Mouse (Mus musculus) midbrain, embryonic 10.5 days (tissue): ENCODE measurements around the gene Myrfl. TPM values are rescaled to one million over a fixed set of nuclear protein-coding genes. Genes with fewer than 3 reads are reported as not detected.

Source experiments
- DNase-seq: peaks from one replicate; pipeline ENCODE4 v3.0.0-alpha.2; 2017; ENCODE audit warnings: low spot score
- H3K27ac ChIP-seq: fragments of 300-500 bp; sonication (generic); replicated peaks from 2 replicates; pipeline ENCODE4 v1.5.1; 2016; ENCODE audit warnings: mild to moderate bottlenecking
- H3K27me3 ChIP-seq: fragments of 300-500 bp; sonication (generic); 2 replicates; pipeline ENCODE4 v1.6.1; 2016; ENCODE audit warnings: low read depth, mild to moderate bottlenecking; ENCODE audit not compliant: poor library complexity, severe bottlenecking
- H3K36me3 ChIP-seq: fragments of 300-500 bp; sonication (generic); 2 replicates; pipeline ENCODE4 v1.6.1; 2016; ENCODE audit warnings: mild to moderate bottlenecking, moderate library complexity
- H3K4me1 ChIP-seq: fragments of 300-500 bp; sonication (generic); 2 replicates; pipeline ENCODE4 v1.6.1; 2016
- H3K4me3 ChIP-seq: fragments of 300-500 bp; sonication (generic); 2 replicates; pipeline ENCODE4 v1.5.1; 2016; ENCODE audit warnings: mild to moderate bottlenecking, moderate library complexity
- H3K9me3 ChIP-seq: fragments of 300-500 bp; sonication (generic); replicated peaks from 2 replicates; pipeline ENCODE4 v1.6.1; 2016; ENCODE audit warnings: mild to moderate bottlenecking
- WGBS: fragments of 180-500 bp; shearing (Covaris S2); methylation state at CpG from one replicate; pipeline ENCODE4 v1.1.7; 2016; 5-methylcytosine and 5-hydroxymethylcytosine counted together
- polyA plus RNA-seq: library from polyadenylated mRNA; unstranded; fragments of >200 nt; fragmentation: Nextera tagmentation; extraction: Ambion mirVana; gene quantifications from 2 replicates; pipeline ENCODE4 v1.2.1, GENCODE M21; 2016

The Myrfl gene
- polyA plus RNA-seq, 1 experiment from 2014 or later, result 0.06 TPM

GRCm38 (mm10) chr10:116904503-116904908 is 7.8 kb upstream of the Myrfl start:
- Histone ChIP-seq H3K27ac (no peak overlapping the region), H3K9me3 (no peaks in the 10 kb centered on the region), H3K4me3 (no peak overlapping the region), H3K36me3 (peaks cover 61% of the 10 kb centered on the region), H3K4me1 (no peaks in the 10 kb centered on the region), H3K27me3 (no peaks in the 10 kb centered on the region)
- DNase-seq, result no peak
- 90% methylated on average over 10 of the region's 10 CpGs for WGBS

- Histone ChIP-seq H3K4me1 (no peaks in the 10 kb centered on the region), H3K27ac (no peak overlapping the region), H3K9me3 (no peaks in the 10 kb centered on the region), H3K36me3 (no peaks in the 10 kb centered on the region), H3K27me3 (no peaks in the 10 kb centered on the region), H3K4me3 (no peak overlapping the region)
- DNase-seq, result no peak
- WGBS, result 91% methylated on average over 12 of the region's 12 CpGs
Measured at GRCm38 (mm10) chr10:116895108-116895833, 1.4 kb downstream of the Myrfl start.

- Histone ChIP-seq H3K4me3 (no peak overlapping the region), H3K27me3 (no peaks in the 10 kb centered on the region)
- WGBS, result 89% methylated on average over 6 of the region's 6 CpGs
Measured at GRCm38 (mm10) chr10:116894540-116894939, 2.2 kb downstream of the Myrfl start.

GRCm38 (mm10) chr10:116893753-116894152 is 3.0 kb downstream of the Myrfl start:
- DNase-seq, result no peak
- Histone ChIP-seq H3K4me1 (no peaks in the 10 kb centered on the region), H3K27ac (no peak overlapping the region), H3K4me3 (no peak overlapping the region), H3K27me3 (no peaks in the 10 kb centered on the region), H3K36me3 (no peaks in the 10 kb centered on the region), H3K9me3 (no peaks in the 10 kb centered on the region)
- WGBS, result 26% methylated on average over 3 of the region's 3 CpGs

More at GRCm38 (mm10) chr10:116894540-116894939, 2.2 kb downstream of the Myrfl start:
- DNase-seq, result no peak
- Histone ChIP-seq H3K4me1 (no peaks in the 10 kb centered on the region), H3K9me3 (no peaks in the 10 kb centered on the region), H3K36me3 (no peaks in the 10 kb centered on the region), H3K27ac (no peak overlapping the region)

GRCm38 (mm10) chr10:116890587-116890986 is 6.1 kb downstream of the Myrfl start:
- Histone ChIP-seq H3K27ac (no peak overlapping the region), H3K27me3 (no peaks in the 10 kb centered on the region), H3K36me3 (no peaks in the 10 kb centered on the region), H3K4me1 (no peaks in the 10 kb centered on the region), H3K9me3 (no peaks in the 10 kb centered on the region), H3K4me3 (no peak overlapping the region)
- WGBS, result 51% methylated on average over 5 of the region's 5 CpGs
- no peak for DNase-seq

- H3K4me3 ChIP-seq, result no peak overlapping the region
- H3K27ac ChIP-seq, result no peak overlapping the region
- no peaks in the 10 kb centered on the region for H3K27me3 ChIP-seq
- WGBS, result 90% methylated on average over 3 of the region's 3 CpGs
- H3K4me1 ChIP-seq, result no peaks in the 10 kb centered on the region
- H3K36me3 ChIP-seq, result no peaks in the 10 kb centered on the region
- no peaks in the 10 kb centered on the region for H3K9me3 ChIP-seq
- no peak for DNase-seq
Measured at GRCm38 (mm10) chr10:116884552-116884951, 12.2 kb downstream of the Myrfl start.

- Histone ChIP-seq H3K4me1 (no peaks in the 10 kb centered on the region), H3K27me3 (no peaks in the 10 kb centered on the region), H3K36me3 (no peaks in the 10 kb centered on the region), H3K9me3 (no peaks in the 10 kb centered on the region), H3K4me3 (no peak overlapping the region), H3K27ac (no peak overlapping the region)
- DNase-seq, result no peak
- 76% methylated on average over 5 of the region's 5 CpGs for WGBS
Measured at GRCm38 (mm10) chr10:116883531-116883930, 13.2 kb downstream of the Myrfl start.

- Histone ChIP-seq H3K4me1 (no peaks in the 10 kb centered on the region), H3K9me3 (no peaks in the 10 kb centered on the region), H3K27ac (no peak overlapping the region), H3K4me3 (no peak overlapping the region), H3K36me3 (no peaks in the 10 kb centered on the region), H3K27me3 (no peaks in the 10 kb centered on the region)
- WGBS, result 87% methylated on average over 4 of the region's 4 CpGs
- DNase-seq, result no peak
Measured at GRCm38 (mm10) chr10:116877436-116877835, 19.3 kb downstream of the Myrfl start.

- Histone ChIP-seq H3K27ac (no peak overlapping the region), H3K4me1 (no peaks in the 10 kb centered on the region), H3K27me3 (no peaks in the 10 kb centered on the region), H3K4me3 (no peak overlapping the region), H3K36me3 (no peaks in the 10 kb centered on the region), H3K9me3 (no peaks in the 10 kb centered on the region)
- 89% methylated on average over 9 of the region's 9 CpGs for WGBS
- no peak for DNase-seq
Measured at GRCm38 (mm10) chr10:116874490-116874889, 22.2 kb downstream of the Myrfl start.

- Histone ChIP-seq H3K27ac (no peak overlapping the region), H3K9me3 (no peaks in the 10 kb centered on the region), H3K27me3 (no peaks in the 10 kb centered on the region), H3K36me3 (no peaks in the 10 kb centered on the region), H3K4me1 (no peaks in the 10 kb centered on the region), H3K4me3 (no peak overlapping the region)
- 81% methylated on average over 14 of the region's 14 CpGs for WGBS
- DNase-seq, result no peak
Measured at GRCm38 (mm10) chr10:116872016-116872410, 24.7 kb downstream of the Myrfl start.

- WGBS, result 92% methylated on average over 12 of the region's 12 CpGs
- no peaks in the 10 kb centered on the region for H3K9me3 ChIP-seq
- no peak for DNase-seq
- no peaks in the 10 kb centered on the region for H3K4me1 ChIP-seq
- no peak overlapping the region for H3K4me3 ChIP-seq
- H3K27ac ChIP-seq, result no peak overlapping the region
- H3K36me3 ChIP-seq, result no peaks in the 10 kb centered on the region
- no peaks in the 10 kb centered on the region for H3K27me3 ChIP-seq
Measured at GRCm38 (mm10) chr10:116871329-116872015, 25.2 kb downstream of the Myrfl start.

- Histone ChIP-seq H3K27me3 (no peaks in the 10 kb centered on the region), H3K4me3 (no peak overlapping the region), H3K4me1 (no peaks in the 10 kb centered on the region), H3K9me3 (no peaks in the 10 kb centered on the region), H3K36me3 (no peaks in the 10 kb centered on the region), H3K27ac (no peak overlapping the region)
- no peak for DNase-seq
- 87% methylated on average over 6 of the region's 6 CpGs for WGBS
Measured at GRCm38 (mm10) chr10:116870819-116871218, 25.9 kb downstream of the Myrfl start.

- H3K27ac ChIP-seq, result no peak overlapping the region
- no peaks in the 10 kb centered on the region for H3K9me3 ChIP-seq
- no peak overlapping the region for H3K4me3 ChIP-seq
- no peaks in the 10 kb centered on the region for H3K36me3 ChIP-seq
- no peak for DNase-seq
- H3K27me3 ChIP-seq, result no peaks in the 10 kb centered on the region
- peaks cover 8% of the 10 kb centered on the region for H3K4me1 ChIP-seq
- 89% methylated on average over 11 of the region's 11 CpGs for WGBS
Measured at GRCm38 (mm10) chr10:116853159-116853845, 43.4 kb downstream of the Myrfl start.
